Mouse (Mus musculus) c-Kit-positive CD71-negative TER-119-negative erythroid progenitor cells, embryonic 14.5 days (primary cell): Measurements from ENCODE around the gene Ifrd1.
"Not testable (repeated sequence)": the region's sequence is repeated elsewhere in the genome, so short reads cannot be mapped to it uniquely, and the experiment has no call there.

Experiments used
- DNase-seq: peaks from one replicate; pipeline ENCODE4 v3.0.0-alpha.2; 2013; ENCODE audit warnings: low read depth

Ifrd1 gene

GRCm38 (mm10) chr12:40248454-40249180, at the start of gene Ifrd1:
Gene Ifrd1, minus strand, starts transcription at chr12:40248504.
- DNase-seq = peak; percentile 44

- no peak for DNase-seq
Observed at GRCm38 (mm10) chr12:40286539-40286938, 38.2 kb upstream of the Ifrd1 start.

- no peak for DNase-seq
Observed at GRCm38 (mm10) chr12:40280596-40281325, 32.5 kb upstream of the Ifrd1 start.

- DNase-seq = no peak
Observed at GRCm38 (mm10) chr12:40277581-40277980, 29.3 kb upstream of the Ifrd1 start.

GRCm38 (mm10) chr12:40274931-40275330, 26.6 kb upstream of the Ifrd1 start:
- DNase-seq = no peak

GRCm38 (mm10) chr12:40273339-40273738, 25.0 kb upstream of the Ifrd1 start:
- no peak for DNase-seq

- no peak for DNase-seq
Observed at GRCm38 (mm10) chr12:40272710-40273109, 24.4 kb upstream of the Ifrd1 start.

GRCm38 (mm10) chr12:40268313-40268712, 20.0 kb upstream of the Ifrd1 start:
- DNase-seq = no peak

GRCm38 (mm10) chr12:40263712-40264111, 15.4 kb upstream of the Ifrd1 start:
- DNase-seq = no peak

- DNase-seq = no peak
Observed at GRCm38 (mm10) chr12:40263006-40263405, 14.7 kb upstream of the Ifrd1 start.

- no peak for DNase-seq
Observed at GRCm38 (mm10) chr12:40258462-40259000, 10.2 kb upstream of the Ifrd1 start.

GRCm38 (mm10) chr12:40257226-40257625, 8.9 kb upstream of the Ifrd1 start:
- DNase-seq = peak; percentile 44

GRCm38 (mm10) chr12:40256543-40256942, 8.2 kb upstream of the Ifrd1 start:
- no peak for DNase-seq

GRCm38 (mm10) chr12:40256033-40256432, 7.7 kb upstream of the Ifrd1 start:
- no peak for DNase-seq

GRCm38 (mm10) chr12:40255310-40255709, 7.0 kb upstream of the Ifrd1 start:
- not testable (repeated sequence) for DNase-seq

GRCm38 (mm10) chr12:40254729-40255128, 6.4 kb upstream of the Ifrd1 start:
- DNase-seq = no peak

- DNase-seq = no peak
Observed at GRCm38 (mm10) chr12:40253241-40253640, 4.9 kb upstream of the Ifrd1 start.

GRCm38 (mm10) chr12:40250256-40250655, 2.0 kb upstream of the Ifrd1 start:
- no peak for DNase-seq

GRCm38 (mm10) chr12:40247976-40248375, 328 bp downstream of the Ifrd1 start:
- no peak for DNase-seq

GRCm38 (mm10) chr12:40247384-40247783, 920 bp downstream of the Ifrd1 start:
- DNase-seq = no peak

GRCm38 (mm10) chr12:40245434-40245970, 2.8 kb downstream of the Ifrd1 start:
- no peak for DNase-seq

- no peak for DNase-seq
Observed at GRCm38 (mm10) chr12:40244926-40245325, 3.4 kb downstream of the Ifrd1 start.

GRCm38 (mm10) chr12:40243821-40244221, 4.5 kb downstream of the Ifrd1 start:
- DNase-seq = no peak
